Mouse (Mus musculus): Measurements from ENCODE around the gene Cxcl17. TPM values are rescaled to one million over a fixed set of nuclear protein-coding genes. Genes with fewer than 3 reads are reported as not detected.

The Cxcl17 gene
- total and polyA plus RNA-seq, 2 experiments from 2014 or later, result 0.57 TPM; not detected in 1

GRCm38 (mm10) chr7:25382541-25382940 is 30.1 kb downstream of the Cxcl17 start:
- no peak for TF ChIP-seq CTCF (IDR thresholded peaks at IDR 0.05)
- Histone ChIP-seq H3K27ac (ENCODE audit: low read depth, low read length) (no peak overlapping the region), H3K4me3 (ENCODE audit: low read depth, low read length) (no peak overlapping the region), H3K4me1 (ENCODE audit: insufficient read depth, low read length) (no peaks in the 10 kb centered on the region), H3K9me3 (ENCODE audit: low read length) (no peaks in the 10 kb centered on the region), H3K36me3 (ENCODE audit: insufficient read depth, low read length) (peaks cover 45% of the 10 kb centered on the region), H3K27me3 (ENCODE audit: insufficient read depth, low read length) (no peaks in the 10 kb centered on the region), H3K9ac (replicated peaks; ENCODE audit: low read length, poor library complexity, severe bottlenecking) (no peak overlapping the region), H3K4me2 (ENCODE audit: low read depth, low read length, poor library complexity, severe bottlenecking) (no peak overlapping the region)
- no peak for ATAC-seq (ENCODE audit: low FRiP score)
- no peak for DNase-seq (ENCODE audit: low spot score)

GRCm38 (mm10) chr7:25381284-25381680 is 31.4 kb downstream of the Cxcl17 start:
- WGBS, result 39% methylated on average over 3 of the region's 3 CpGs
- Histone ChIP-seq H3K9ac (replicated peaks; ENCODE audit: low read length, poor library complexity, severe bottlenecking) (0 out of 2 replicates have a peak overlapping the region, but pooled peaks have one; percentile 19), H3K4me3 (ENCODE audit: low read depth, low read length) (no peak overlapping the region), H3K27me3 (ENCODE audit: insufficient read depth, low read length) (no peaks in the 10 kb centered on the region), H3K4me2 (ENCODE audit: low read depth, low read length, poor library complexity, severe bottlenecking) (no peak overlapping the region), H3K36me3 (ENCODE audit: insufficient read depth, low read length) (peaks cover 36% of the 10 kb centered on the region), H3K9me3 (ENCODE audit: low read length) (no peaks in the 10 kb centered on the region), H3K4me1 (ENCODE audit: insufficient read depth, low read length) (no peaks in the 10 kb centered on the region), H3K27ac (ENCODE audit: low read depth, low read length) (no peak overlapping the region)
- no peak for DNase-seq (ENCODE audit: low spot score)
- TF ChIP-seq CTCF (IDR thresholded peaks at IDR 0.05), result no peak
- no peak for ATAC-seq (ENCODE audit: low FRiP score)

- Histone ChIP-seq H3K4me2 (ENCODE audit: low read depth, low read length, poor library complexity, severe bottlenecking) (peak overlapping the region; percentile 43), H3K9me3 (ENCODE audit: low read length) (no peaks in the 10 kb centered on the region), H3K27ac (ENCODE audit: low read depth, low read length) (no peak overlapping the region), H3K36me3 (ENCODE audit: insufficient read depth, low read length) (peaks cover 32% of the 10 kb centered on the region), H3K9ac (replicated peaks; ENCODE audit: low read length, poor library complexity, severe bottlenecking) (peak overlapping the region; percentile 19; the same call in 1 of the 2 replicates), H3K4me1 (ENCODE audit: insufficient read depth, low read length) (no peaks in the 10 kb centered on the region), H3K4me3 (ENCODE audit: low read depth, low read length) (no peak overlapping the region), H3K27me3 (ENCODE audit: insufficient read depth, low read length) (no peaks in the 10 kb centered on the region)
- TF ChIP-seq CTCF (IDR thresholded peaks at IDR 0.05), result no peak
- no peak for ATAC-seq (ENCODE audit: low FRiP score)
- WGBS, result 61% methylated on average over 18 of the region's 18 CpGs
- DNase-seq (ENCODE audit: low spot score), result no peak
These were observed 32.0 kb downstream of the Cxcl17 start for GRCm38 (mm10) chr7:25380392-25381283.

- no peak overlapping the region for H3K27ac ChIP-seq (ENCODE audit: low read depth, low read length)
- H3K4me3 ChIP-seq (ENCODE audit: low read depth, low read length), result peak overlapping the region; percentile 17; the same call in 1 of the 2 replicates
- TF ChIP-seq CTCF (IDR thresholded peaks at IDR 0.05), result peak; percentile 80
- no peaks in the 10 kb centered on the region for H3K27me3 ChIP-seq (ENCODE audit: insufficient read depth, low read length)
- H3K36me3 ChIP-seq (ENCODE audit: insufficient read depth, low read length), result peaks cover 23% of the 10 kb centered on the region
- H3K9me3 ChIP-seq (ENCODE audit: low read length), result no peaks in the 10 kb centered on the region
- no peaks in the 10 kb centered on the region for H3K4me1 ChIP-seq (ENCODE audit: insufficient read depth, low read length)
- H3K4me2 ChIP-seq (ENCODE audit: low read depth, low read length, poor library complexity, severe bottlenecking), result peak overlapping the region; percentile 43
- peak overlapping the region; percentile 19; the same call in 1 of the 2 replicates for H3K9ac ChIP-seq (replicated peaks; ENCODE audit: low read length, poor library complexity, severe bottlenecking)
- ATAC-seq (ENCODE audit: low FRiP score) (peak; percentile 21), DNase-seq (ENCODE audit: low spot score) (peak; percentile 85)
- 6% methylated on average over 41 of the region's 42 CpGs for WGBS
These were observed 32.9 kb downstream of the Cxcl17 start for GRCm38 (mm10) chr7:25379551-25380351.

DNA sequence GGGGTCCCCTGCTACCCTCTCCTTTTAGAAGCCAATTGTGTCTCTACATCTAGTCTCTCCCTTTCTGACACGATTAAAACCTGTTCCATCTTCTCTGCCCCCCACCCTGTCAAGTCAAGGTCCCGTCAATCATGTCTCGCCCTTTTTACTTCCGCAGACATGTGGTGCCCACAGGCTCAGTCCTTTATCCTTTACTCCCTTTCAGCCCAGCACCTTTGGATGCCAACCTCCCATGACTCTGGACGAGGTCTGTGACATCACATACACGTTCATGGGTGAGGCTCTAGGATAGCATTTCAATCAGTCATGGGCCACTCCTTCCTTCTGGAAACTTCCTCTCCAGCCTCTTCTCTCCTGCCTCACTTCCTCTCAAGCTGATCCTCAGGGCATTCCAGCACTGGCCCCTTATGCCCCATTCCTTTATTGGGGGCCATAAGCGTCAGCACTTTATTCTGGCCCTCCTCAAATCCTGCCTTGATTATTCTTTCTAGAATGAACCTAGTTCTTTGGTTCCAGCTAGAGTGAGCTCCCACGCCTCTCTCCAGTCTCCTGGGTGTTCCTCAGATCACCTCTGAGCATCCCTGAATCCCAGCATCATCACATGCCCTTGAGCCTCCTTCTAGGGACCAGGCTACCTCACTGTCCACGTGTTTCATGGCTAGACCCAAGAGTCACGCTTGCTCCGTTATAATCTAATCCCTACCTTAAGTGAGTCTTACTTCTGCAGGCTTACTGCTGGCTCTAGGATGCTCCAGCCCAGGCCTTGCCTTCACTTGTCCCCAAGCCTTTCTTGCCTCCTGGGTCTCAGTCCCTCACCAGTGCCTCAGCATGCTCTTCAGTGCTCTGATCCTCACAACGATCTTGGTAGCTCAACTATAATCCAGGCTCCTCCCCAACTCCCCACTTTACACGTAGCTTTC is 34.2 kb downstream of the Cxcl17 start:
- Histone ChIP-seq H3K9ac (replicated peaks; ENCODE audit: low read length, poor library complexity, severe bottlenecking) (no peak overlapping the region), H3K9me3 (ENCODE audit: low read length) (no peaks in the 10 kb centered on the region), H3K36me3 (ENCODE audit: insufficient read depth, low read length) (peaks cover 13% of the 10 kb centered on the region; the same call in 1 of the 2 replicates), H3K4me1 (ENCODE audit: insufficient read depth, low read length) (no peaks in the 10 kb centered on the region), H3K4me2 (ENCODE audit: low read depth, low read length, poor library complexity, severe bottlenecking) (no peak overlapping the region), H3K4me3 (ENCODE audit: low read depth, low read length) (no peak overlapping the region), H3K27ac (ENCODE audit: low read depth, low read length) (no peak overlapping the region), H3K27me3 (ENCODE audit: insufficient read depth, low read length) (no peaks in the 10 kb centered on the region)
- TF ChIP-seq CTCF (IDR thresholded peaks at IDR 0.05), result no peak
- 85% methylated on average over 13 of the region's 13 CpGs for WGBS
- ATAC-seq (ENCODE audit: low FRiP score) (no peak), DNase-seq (ENCODE audit: low spot score) (no peak)

Data from midbrain, postnatal 0 days (tissue).